Mouse (Mus musculus) heart, embryonic 15.5 days (tissue): ENCODE data around the gene Gpr174. TPM values are rescaled to one million over a fixed set of nuclear protein-coding genes. Genes with fewer than 3 reads are reported as not detected.
"Not testable (repeated sequence)": the region's sequence is repeated elsewhere in the genome, so short reads cannot be mapped to it uniquely, and the experiment has no call there.

ENCODE experiments used
- ATAC-seq: fragments of 200-750 bp; cut with Nextera tagmentation; replicated peaks from 2 replicates; pipeline ENCODE4 v1.8.0; 2017; ENCODE audit warnings: low read depth, moderate TSS enrichment; ENCODE audit not compliant: insufficient number of reproducible peaks, insufficient read depth, low FRiP score
- H3K27ac ChIP-seq: fragments of 300-500 bp; sonication (generic); 2 replicates; pipeline ENCODE4 v1.5.1; 2015; ENCODE audit warnings: mild to moderate bottlenecking, inconsistent platforms
- H3K27me3 ChIP-seq: fragments of 300-500 bp; sonication (generic); 2 replicates; pipeline ENCODE4 v1.6.1; 2015; ENCODE audit warnings: inconsistent platforms
- H3K36me3 ChIP-seq: fragments of 300-500 bp; sonication (generic); 2 replicates; pipeline ENCODE4 v1.6.1; 2015; ENCODE audit warnings: mild to moderate bottlenecking, inconsistent platforms
- H3K4me1 ChIP-seq: fragments of 300-500 bp; sonication (generic); replicated peaks from 2 replicates; pipeline ENCODE4 v1.6.1; 2015; ENCODE audit warnings: inconsistent platforms
- H3K4me2 ChIP-seq: fragments of 300-500 bp; sonication (generic); 2 replicates; pipeline ENCODE4 v1.6.1; 2015; ENCODE audit warnings: inconsistent platforms, mild to moderate bottlenecking, moderate library complexity
- H3K4me3 ChIP-seq: fragments of 300-500 bp; sonication (generic); 2 replicates; pipeline ENCODE4 v1.5.1; 2015; ENCODE audit warnings: mild to moderate bottlenecking, inconsistent platforms
- H3K9ac ChIP-seq: fragments of 300-500 bp; sonication (generic); 2 replicates; pipeline ENCODE4 v1.6.1; 2015; ENCODE audit warnings: mild to moderate bottlenecking, inconsistent platforms
- H3K9me3 ChIP-seq: fragments of 300-500 bp; sonication (generic); replicated peaks from 2 replicates; pipeline ENCODE4 v1.6.1; 2016; ENCODE audit warnings: inconsistent platforms
- WGBS: fragments of 180-500 bp; shearing (Covaris S2); methylation state at CpG from one replicate; pipeline ENCODE4 v1.1.7; 2015; ENCODE audit warnings: mixed read lengths; 5-methylcytosine and 5-hydroxymethylcytosine counted together
- polyA plus RNA-seq: library from polyadenylated mRNA; unstranded; fragments of >200 nt; fragmentation: Nextera tagmentation; extraction: Ambion mirVana; gene quantifications from 2 replicates; pipeline ENCODE4 v1.2.1, GENCODE M21; 2015

Gpr174 gene
- polyA plus RNA-seq: 0.10 and 0.30 TPM in 2 replicates

GRCm38 (mm10) chrX:107255486-107256227, at the start of gene Gpr174:
Gene Gpr174 (plus strand): TSS chrX:107255878.
- no peaks in the 10 kb centered on the region for H3K9me3 ChIP-seq
- H3K4me3 ChIP-seq: no peak within 1 kb of the TSS
- H3K27ac ChIP-seq: no peak within 1 kb of the TSS
- H3K27me3 ChIP-seq: no peaks in the 10 kb centered on the region
- H3K36me3 ChIP-seq: no peaks in the 10 kb centered on the region
- no peak within 1 kb of the TSS for H3K4me2 ChIP-seq
- H3K9ac ChIP-seq: no peak within 1 kb of the TSS
- 42% methylated on average over 2 of the region's 2 CpGs for WGBS
- no peaks in the 10 kb centered on the region for H3K4me1 ChIP-seq
- ATAC-seq: no peak

GRCm38 (mm10) chrX:107217577-107218090, 38.0 kb upstream of the Gpr174 start:
- WGBS: 83% methylated on average over 2 of the region's 2 CpGs
- Histone ChIP-seq H3K4me2 (no peak overlapping the region), H3K4me1 (no peaks in the 10 kb centered on the region), H3K27me3 (no peaks in the 10 kb centered on the region), H3K36me3 (no peaks in the 10 kb centered on the region), H3K9me3 (no peaks in the 10 kb centered on the region), H3K4me3 (no peak overlapping the region), H3K9ac (no peak overlapping the region), H3K27ac (no peak overlapping the region)
- no peak for ATAC-seq

GRCm38 (mm10) chrX:107224846-107225245, 30.8 kb upstream of the Gpr174 start:
- 54% methylated on average over 1 of the region's 1 CpGs for WGBS

GRCm38 (mm10) chrX:107231214-107231613, 24.5 kb upstream of the Gpr174 start:
- Histone ChIP-seq H3K27me3 (no peaks in the 10 kb centered on the region), H3K9me3 (no peaks in the 10 kb centered on the region), H3K4me1 (no peaks in the 10 kb centered on the region), H3K4me3 (no peak overlapping the region), H3K27ac (no peak overlapping the region), H3K36me3 (no peaks in the 10 kb centered on the region), H3K4me2 (no peak overlapping the region), H3K9ac (no peak overlapping the region)
- ATAC-seq: no peak
- 37% methylated on average over 1 of the region's 1 CpGs for WGBS

More at GRCm38 (mm10) chrX:107224846-107225245, 30.8 kb upstream of the Gpr174 start:
- Histone ChIP-seq H3K27me3 (no peaks in the 10 kb centered on the region), H3K27ac (no peak overlapping the region), H3K9me3 (no peaks in the 10 kb centered on the region), H3K4me3 (no peak overlapping the region), H3K36me3 (no peaks in the 10 kb centered on the region), H3K4me1 (no peaks in the 10 kb centered on the region), H3K9ac (no peak overlapping the region), H3K4me2 (no peak overlapping the region)
- ATAC-seq: no peak

- no peaks in the 10 kb centered on the region for H3K27me3 ChIP-seq
- no peak overlapping the region for H3K9ac ChIP-seq
- ATAC-seq: no peak
- no peak overlapping the region for H3K27ac ChIP-seq
- no peaks in the 10 kb centered on the region for H3K9me3 ChIP-seq
- no peaks in the 10 kb centered on the region for H3K36me3 ChIP-seq
- no peak overlapping the region for H3K4me3 ChIP-seq
- H3K4me2 ChIP-seq: no peak overlapping the region
- H3K4me1 ChIP-seq: no peaks in the 10 kb centered on the region
These were observed 21.0 kb upstream of the Gpr174 start for GRCm38 (mm10) chrX:107234655-107235054.

GRCm38 (mm10) chrX:107236461-107236860, 19.2 kb upstream of the Gpr174 start:
- H3K4me1 ChIP-seq: no peaks in the 10 kb centered on the region
- H3K4me2 ChIP-seq: no peak overlapping the region
- H3K36me3 ChIP-seq: no peaks in the 10 kb centered on the region
- no peak overlapping the region for H3K4me3 ChIP-seq
- no peak overlapping the region for H3K27ac ChIP-seq
- H3K9me3 ChIP-seq: no peaks in the 10 kb centered on the region
- no peak overlapping the region for H3K9ac ChIP-seq
- ATAC-seq: no peak
- H3K27me3 ChIP-seq: no peaks in the 10 kb centered on the region
- WGBS: 65% methylated on average over 1 of the region's 1 CpGs

- Histone ChIP-seq H3K4me2 (no peak overlapping the region), H3K4me3 (no peak overlapping the region), H3K4me1 (no peaks in the 10 kb centered on the region), H3K9me3 (no peaks in the 10 kb centered on the region), H3K36me3 (no peaks in the 10 kb centered on the region), H3K27ac (no peak overlapping the region), H3K27me3 (no peaks in the 10 kb centered on the region), H3K9ac (no peak overlapping the region)
- no peak for ATAC-seq
- WGBS: 52% methylated on average over 2 of the region's 2 CpGs
These were observed 5.3 kb upstream of the Gpr174 start for GRCm38 (mm10) chrX:107250390-107250789.

- 41% methylated on average over 1 of the region's 1 CpGs for WGBS
- no peaks in the 10 kb centered on the region for H3K36me3 ChIP-seq
- no peak overlapping the region for H3K9ac ChIP-seq
- no peaks in the 10 kb centered on the region for H3K4me1 ChIP-seq
- no peaks in the 10 kb centered on the region for H3K27me3 ChIP-seq
- no peaks in the 10 kb centered on the region for H3K9me3 ChIP-seq
- ATAC-seq: no peak
- H3K27ac ChIP-seq: no peak overlapping the region
- no peak overlapping the region for H3K4me2 ChIP-seq
- no peak overlapping the region for H3K4me3 ChIP-seq
These were observed 8.9 kb downstream of the Gpr174 start for GRCm38 (mm10) chrX:107264619-107265018.

GRCm38 (mm10) chrX:107277606-107278005, 21.9 kb downstream of the Gpr174 start:
- Histone ChIP-seq H3K9ac (no peak overlapping the region), H3K27ac (no peak overlapping the region), H3K4me2 (no peak overlapping the region), H3K36me3 (no peaks in the 10 kb centered on the region), H3K9me3 (no peaks in the 10 kb centered on the region), H3K4me3 (no peak overlapping the region), H3K27me3 (no peaks in the 10 kb centered on the region), H3K4me1 (no peaks in the 10 kb centered on the region)
- WGBS: 45% methylated on average over 2 of the region's 2 CpGs
- ATAC-seq: no peak

GRCm38 (mm10) chrX:107284211-107284610, 28.5 kb downstream of the Gpr174 start:
- no peak for ATAC-seq
- WGBS: 60% methylated on average over 4 of the region's 4 CpGs
- H3K9me3 ChIP-seq: no peaks in the 10 kb centered on the region

GRCm38 (mm10) chrX:107297861-107298260, 42.2 kb downstream of the Gpr174 start:
- ATAC-seq, H3K4me1 ChIP-seq, H3K4me3 ChIP-seq, H3K27ac ChIP-seq, H3K27me3 ChIP-seq, H3K9me3 ChIP-seq, H3K4me2 ChIP-seq, H3K36me3 ChIP-seq, H3K9ac ChIP-seq: not testable (repeated sequence)
- WGBS: 78% methylated on average over 6 of the region's 6 CpGs

More at GRCm38 (mm10) chrX:107284211-107284610, 28.5 kb downstream of the Gpr174 start:
- Histone ChIP-seq H3K36me3 (no peaks in the 10 kb centered on the region), H3K27me3 (no peaks in the 10 kb centered on the region), H3K4me3 (no peak overlapping the region), H3K4me1 (no peaks in the 10 kb centered on the region), H3K27ac (no peak overlapping the region), H3K9ac (no peak overlapping the region), H3K4me2 (no peak overlapping the region)

- H3K9ac ChIP-seq: no peak overlapping the region
- H3K9me3 ChIP-seq: no peaks in the 10 kb centered on the region
- H3K4me3 ChIP-seq: no peak overlapping the region
- no peak for ATAC-seq
- no peak overlapping the region for H3K27ac ChIP-seq
- no peaks in the 10 kb centered on the region for H3K4me1 ChIP-seq
- no peak overlapping the region for H3K4me2 ChIP-seq
- no peaks in the 10 kb centered on the region for H3K27me3 ChIP-seq
- no peaks in the 10 kb centered on the region for H3K36me3 ChIP-seq
These were observed 43.1 kb downstream of the Gpr174 start for GRCm38 (mm10) chrX:107298761-107299160.
